Comparison of ENCODE assay signal across 8 mouse cellular contexts in genomic region chr6:127329191-127330014, GRCm38 (mm10).
DNase-seq lines count a peak whose midpoint lies in the region; ATAC-seq lines count a peak whose summit lies in the region.

No protein-coding gene starts in this region.

- peak overlapping the region; percentile 5 for H3K9ac ChIP-seq in forebrain, embryonic 11.5 days (ENCODE audit: low read length)
- 0 out of 2 replicates have a peak overlapping the region, but pooled peaks have one; percentile 18 for H3K9ac ChIP-seq in limb, embryonic 15.5 days
- H3K9ac ChIP-seq in stomach, embryonic 15.5 days, result no peak overlapping the region

- peak; percentile 52 for DNase-seq in embryo, embryonic 10 days (ENCODE audit: low spot score)
- no peak for DNase-seq in embryo, embryonic 9.5 days (ENCODE audit: extremely low spot score)
- peak; percentile 77 for DNase-seq in 3T3-L1 (ENCODE audit: low read depth, low spot score)
- peak; percentile 70 for DNase-seq in forebrain, embryonic 11.5 days (ENCODE audit: low spot score)
- no peak for DNase-seq in adrenal gland, postnatal 14 days

- peak overlapping the region; percentile 81 for H3K4me2 ChIP-seq in forebrain, embryonic 11.5 days (ENCODE audit: low read depth, low read length, severe bottlenecking)
- H3K4me2 ChIP-seq in limb, embryonic 15.5 days, result peak overlapping the region; percentile 69
- H3K4me2 ChIP-seq in stomach, embryonic 15.5 days, result peak overlapping the region; percentile 83

- no peaks in the 10 kb centered on the region for H3K9me3 ChIP-seq in forebrain, embryonic 11.5 days (ENCODE audit: control insufficient read depth, low read length)
- no peaks in the 10 kb centered on the region for H3K9me3 ChIP-seq in limb, embryonic 15.5 days
- no peaks in the 10 kb centered on the region for H3K9me3 ChIP-seq in stomach, embryonic 15.5 days

- peak overlapping the region; percentile 39; the same call in 1 of the 2 replicates for H3K4me3 ChIP-seq in forebrain, embryonic 11.5 days (ENCODE audit: low read depth, low read length)
- peak overlapping the region; percentile 43 for H3K4me3 ChIP-seq in limb, embryonic 15.5 days
- peak overlapping the region; percentile 46 for H3K4me3 ChIP-seq in stomach, embryonic 15.5 days (replicated peaks)

- H3K4me1 ChIP-seq in forebrain, embryonic 11.5 days (replicated peaks; ENCODE audit: control insufficient read depth, insufficient read depth, low read length), result peaks cover 18% of the 10 kb centered on the region
- H3K4me1 ChIP-seq in limb, embryonic 15.5 days, result peaks cover 37% of the 10 kb centered on the region
- peaks cover 38% of the 10 kb centered on the region for H3K4me1 ChIP-seq in stomach, embryonic 15.5 days

- no peaks in the 10 kb centered on the region for H3K36me3 ChIP-seq in forebrain, embryonic 11.5 days (ENCODE audit: control insufficient read depth, insufficient read depth, low read length)
- no peaks in the 10 kb centered on the region for H3K36me3 ChIP-seq in limb, embryonic 15.5 days
- H3K36me3 ChIP-seq in stomach, embryonic 15.5 days, result no peaks in the 10 kb centered on the region

- no peak for ATAC-seq in forebrain, embryonic 11.5 days (replicated peaks; ENCODE audit: low FRiP score)
- no peak for ATAC-seq in limb, embryonic 15.5 days (ENCODE audit: insufficient number of reproducible peaks, low FRiP score, low TSS enrichment, low read depth)
- no peak for ATAC-seq in stomach, embryonic 15.5 days (ENCODE audit: insufficient read depth, low FRiP score, low read depth)
- no peak for ATAC-seq in CD4-positive, CD25-positive, alpha-beta regulatory T cell, adult 4 months

- WGBS in forebrain, embryonic 11.5 days, result 28% methylated on average over 20 of the region's 20 CpGs
- 34% methylated on average over 20 of the region's 20 CpGs for WGBS in limb, embryonic 15.5 days
- 47% methylated on average over 20 of the region's 20 CpGs for WGBS in stomach, embryonic 15.5 days

- H3K27ac ChIP-seq in forebrain, embryonic 11.5 days (ENCODE audit: low read depth, low read length), result peak overlapping the region; percentile 83
- H3K27ac ChIP-seq in limb, embryonic 15.5 days, result peak overlapping the region; percentile 87
- H3K27ac ChIP-seq in stomach, embryonic 15.5 days, result peak overlapping the region; percentile 87

- no peaks in the 10 kb centered on the region for H3K27me3 ChIP-seq in forebrain, embryonic 11.5 days (ENCODE audit: control insufficient read depth, insufficient read depth, low read length)
- H3K27me3 ChIP-seq in limb, embryonic 15.5 days, result no peaks in the 10 kb centered on the region
- H3K27me3 ChIP-seq in stomach, embryonic 15.5 days (replicated peaks), result no peaks in the 10 kb centered on the region

Comparison
In these comparisons a context has a peak if more than half of its experiments do, and no peak if none do; other contexts are left out.
1. DNase-seq: peak in embryo, embryonic 10 days (single experiment), 3T3-L1 (single experiment) and forebrain, embryonic 11.5 days (single experiment); none in embryo, embryonic 9.5 days (single experiment) and adrenal gland, postnatal 14 days (single experiment).
2. Peak in every context shown above with its lines, with median percentiles within 50 percentile points of each other: H3K27ac ChIP-seq, H3K4me2 ChIP-seq and H3K4me3 ChIP-seq.